Mouse (Mus musculus): ENCODE results near the gene 4931417E11Rik.

Gene 4931417E11Rik

GRCm38 (mm10) chr6:73469567-73469966, at the start of gene 4931417E11Rik:
4931417E11Rik (minus strand) TSS chr6:73469667.
- DNase-seq (ENCODE audit: low read depth): no peak

GRCm38 (mm10) chr6:73517818-73518396, 48.4 kb upstream of the 4931417E11Rik start:
- no peak for DNase-seq (ENCODE audit: low read depth)

GRCm38 (mm10) chr6:73512907-73513306, 43.4 kb upstream of the 4931417E11Rik start:
- DNase-seq (ENCODE audit: low read depth): no peak

GRCm38 (mm10) chr6:73499631-73500030, 30.2 kb upstream of the 4931417E11Rik start:
- DNase-seq (ENCODE audit: low read depth): no peak

- DNase-seq (ENCODE audit: low read depth): no peak
These were observed 27.9 kb upstream of the 4931417E11Rik start for GRCm38 (mm10) chr6:73497321-73497720.

GRCm38 (mm10) chr6:73490524-73490923, 21.1 kb upstream of the 4931417E11Rik start:
- no peak for DNase-seq (ENCODE audit: low read depth)

GRCm38 (mm10) chr6:73485616-73486015, 16.1 kb upstream of the 4931417E11Rik start:
- no peak for DNase-seq (ENCODE audit: low read depth)

- no peak for DNase-seq (ENCODE audit: low read depth)
These were observed 3.4 kb downstream of the 4931417E11Rik start for GRCm38 (mm10) chr6:73466084-73466483.

GRCm38 (mm10) chr6:73462543-73462942, 6.9 kb downstream of the 4931417E11Rik start:
- no peak for DNase-seq (ENCODE audit: low read depth)

- no peak for DNase-seq (ENCODE audit: low read depth)
These were observed 35.6 kb downstream of the 4931417E11Rik start for GRCm38 (mm10) chr6:73433912-73434311.

GRCm38 (mm10) chr6:73428618-73429336, 40.7 kb downstream of the 4931417E11Rik start:
- DNase-seq (ENCODE audit: low read depth): no peak

- DNase-seq (ENCODE audit: low read depth): no peak
These were observed 42.1 kb downstream of the 4931417E11Rik start for GRCm38 (mm10) chr6:73427273-73427812.

Measured in fibroblast of lung, adult 2 months (primary cell).